Mouse (Mus musculus) liver, embryonic 16.5 days (tissue): ENCODE measurements around the gene Mxi1. TPM values are rescaled to one million over a fixed set of nuclear protein-coding genes. Genes with fewer than 3 reads are reported as not detected.

Source experiments
- ATAC-seq: fragments of 200-750 bp; cut with Nextera tagmentation; 2 replicates; pipeline ENCODE4 v1.8.0; 2017; ENCODE audit warnings: low read depth, mild to moderate bottlenecking, moderate number of reproducible peaks, moderate library complexity
- H3K27ac ChIP-seq: fragments of 300-500 bp; sonication (generic); 2 replicates; pipeline ENCODE4 v1.5.1; 2014; ENCODE audit warnings: mild to moderate bottlenecking, low read length
- H3K27me3 ChIP-seq: fragments of 300-500 bp; sonication (generic); 2 replicates; pipeline ENCODE4 v1.6.1; 2014; ENCODE audit warnings: low read depth, low read length, mixed read lengths; ENCODE audit not compliant: control insufficient read depth, insufficient read depth
- H3K36me3 ChIP-seq: fragments of 300-500 bp; sonication (generic); 2 replicates; pipeline ENCODE4 v1.6.1; 2014; ENCODE audit warnings: mild to moderate bottlenecking; ENCODE audit not compliant: control insufficient read depth, insufficient read depth
- H3K4me1 ChIP-seq: fragments of 300-500 bp; sonication (generic); 2 replicates; pipeline ENCODE4 v1.6.1; 2014; ENCODE audit warnings: low read depth, low read length, mixed read lengths; ENCODE audit not compliant: control insufficient read depth
- H3K4me2 ChIP-seq: fragments of 300-500 bp; sonication (generic); 2 replicates; pipeline ENCODE4 v1.6.1; 2014; ENCODE audit warnings: low read depth, low read length, mixed read lengths
- H3K4me3 ChIP-seq: fragments of 300-500 bp; sonication (generic); 2 replicates; pipeline ENCODE4 v1.5.1; 2014; ENCODE audit warnings: low read depth, mild to moderate bottlenecking, low read length
- H3K9ac ChIP-seq: fragments of 300-500 bp; sonication (generic); 2 replicates; pipeline ENCODE4 v1.6.1; 2014; ENCODE audit warnings: low read depth, low read length
- H3K9me3 ChIP-seq: fragments of 300-500 bp; sonication (generic); replicated peaks from 2 replicates; pipeline ENCODE4 v1.6.1; 2016; ENCODE audit warnings: low read length; ENCODE audit not compliant: control insufficient read depth
- WGBS: fragments of 180-500 bp; shearing (Covaris S2); extraction: QIAGEN DNeasy Blood & Tissue Kit; methylation state at CpG from one replicate; pipeline ENCODE4 v1.1.7; 2014; ENCODE audit not compliant: insufficient replicate concordance; 5-methylcytosine and 5-hydroxymethylcytosine counted together
- polyA plus RNA-seq: library from polyadenylated mRNA; unstranded; fragments of >200 nt; fragmentation: Nextera tagmentation; extraction: Ambion mirVana; gene quantifications from 2 replicates; pipeline ENCODE4 v1.2.1, GENCODE M21; 2015

The Mxi1 gene
- 14.1 and 16.7 TPM in 2 replicates for polyA plus RNA-seq

DNA sequence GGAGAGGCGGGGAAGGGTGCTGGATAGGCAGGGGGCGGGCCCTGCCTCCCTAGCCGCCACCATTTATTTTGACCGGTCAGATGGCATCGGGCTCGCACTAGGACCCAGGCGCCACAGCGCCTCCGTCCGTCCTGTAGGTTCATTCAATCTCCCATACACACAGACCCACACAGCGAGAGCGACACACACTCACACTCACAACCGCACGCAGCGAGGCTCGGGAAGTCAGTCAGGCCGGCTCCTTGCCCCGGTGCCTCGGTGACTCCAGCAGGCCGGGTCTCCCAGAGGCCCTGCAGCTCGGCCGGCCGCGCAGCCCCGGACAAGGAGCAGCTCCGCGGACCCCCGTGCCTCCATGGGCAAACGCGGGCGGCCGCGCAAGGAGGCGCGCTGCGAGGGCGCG is at the start of gene Mxi1:
Gene Mxi1, plus strand, starts transcription at position 171 of the 400 bp plus-strand sequence.
- Histone ChIP-seq H3K9ac (peak within 1 kb of the TSS; percentile 93), H3K4me1 (peaks cover 25% of the 10 kb centered on the region), H3K9me3 (no peaks in the 10 kb centered on the region), H3K4me2 (peak within 1 kb of the TSS; percentile 98), H3K36me3 (no peaks in the 10 kb centered on the region), H3K27me3 (no peaks in the 10 kb centered on the region), H3K4me3 (peak within 1 kb of the TSS; percentile 82), H3K27ac (peak within 1 kb of the TSS; percentile 94)
- ATAC-seq: peak; percentile 69
- WGBS: under 1% methylated on average over 38 of the region's 38 CpGs

DNA sequence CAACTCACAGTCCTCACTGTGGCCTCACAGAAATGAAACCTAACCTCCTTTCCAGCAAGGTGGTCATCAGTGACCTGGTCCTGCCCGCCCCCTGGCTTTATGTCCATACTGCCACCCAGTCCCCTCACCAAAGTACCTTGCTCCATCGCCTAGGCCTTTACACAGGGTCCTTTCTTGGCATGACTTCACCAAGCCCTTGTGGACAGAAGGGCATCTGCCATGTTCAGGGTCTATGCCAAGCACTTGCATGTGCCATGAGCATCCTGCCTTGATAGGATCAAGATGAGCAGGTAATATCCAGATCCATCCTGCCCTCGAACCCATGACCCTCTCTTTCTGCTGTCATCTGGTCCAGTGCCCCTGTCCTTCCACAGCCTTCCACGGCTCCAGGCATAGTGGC is 49.5 kb upstream of the Mxi1 start:
- Histone ChIP-seq H3K9ac (no peak overlapping the region), H3K4me3 (no peak overlapping the region), H3K27ac (no peak overlapping the region), H3K27me3 (peaks cover 21% of the 10 kb centered on the region), H3K36me3 (no peaks in the 10 kb centered on the region), H3K9me3 (no peaks in the 10 kb centered on the region), H3K4me1 (peaks cover 48% of the 10 kb centered on the region), H3K4me2 (no peak overlapping the region)
- 75% methylated on average over 4 of the region's 4 CpGs for WGBS
- no peak for ATAC-seq

DNA sequence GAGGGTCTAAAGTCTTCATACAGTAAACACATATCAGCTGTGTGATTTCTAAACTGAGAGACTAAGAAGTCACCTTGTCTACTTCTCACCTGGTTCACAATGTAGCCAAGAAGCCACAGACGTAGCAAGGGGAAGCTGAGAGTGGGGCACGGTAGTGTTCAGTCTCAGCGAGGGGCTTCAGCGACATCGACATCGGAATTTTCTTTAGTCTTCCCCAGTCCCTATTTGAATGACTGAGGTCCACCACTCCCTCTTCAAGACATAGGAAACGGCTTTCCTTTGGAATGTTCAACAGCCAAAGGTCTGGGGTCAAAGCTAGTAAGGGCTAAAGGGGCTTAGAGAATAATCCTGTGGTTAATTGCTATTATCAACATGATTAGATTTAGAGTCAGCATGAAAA is 48.3 kb upstream of the Mxi1 start:
- ATAC-seq: no peak
- Histone ChIP-seq H3K27ac (no peak overlapping the region), H3K9me3 (no peaks in the 10 kb centered on the region), H3K9ac (no peak overlapping the region), H3K4me3 (no peak overlapping the region), H3K36me3 (no peaks in the 10 kb centered on the region), H3K4me2 (no peak overlapping the region), H3K27me3 (peaks cover 23% of the 10 kb centered on the region), H3K4me1 (peaks cover 38% of the 10 kb centered on the region)
- WGBS: 75% methylated on average over 7 of the region's 7 CpGs

DNA sequence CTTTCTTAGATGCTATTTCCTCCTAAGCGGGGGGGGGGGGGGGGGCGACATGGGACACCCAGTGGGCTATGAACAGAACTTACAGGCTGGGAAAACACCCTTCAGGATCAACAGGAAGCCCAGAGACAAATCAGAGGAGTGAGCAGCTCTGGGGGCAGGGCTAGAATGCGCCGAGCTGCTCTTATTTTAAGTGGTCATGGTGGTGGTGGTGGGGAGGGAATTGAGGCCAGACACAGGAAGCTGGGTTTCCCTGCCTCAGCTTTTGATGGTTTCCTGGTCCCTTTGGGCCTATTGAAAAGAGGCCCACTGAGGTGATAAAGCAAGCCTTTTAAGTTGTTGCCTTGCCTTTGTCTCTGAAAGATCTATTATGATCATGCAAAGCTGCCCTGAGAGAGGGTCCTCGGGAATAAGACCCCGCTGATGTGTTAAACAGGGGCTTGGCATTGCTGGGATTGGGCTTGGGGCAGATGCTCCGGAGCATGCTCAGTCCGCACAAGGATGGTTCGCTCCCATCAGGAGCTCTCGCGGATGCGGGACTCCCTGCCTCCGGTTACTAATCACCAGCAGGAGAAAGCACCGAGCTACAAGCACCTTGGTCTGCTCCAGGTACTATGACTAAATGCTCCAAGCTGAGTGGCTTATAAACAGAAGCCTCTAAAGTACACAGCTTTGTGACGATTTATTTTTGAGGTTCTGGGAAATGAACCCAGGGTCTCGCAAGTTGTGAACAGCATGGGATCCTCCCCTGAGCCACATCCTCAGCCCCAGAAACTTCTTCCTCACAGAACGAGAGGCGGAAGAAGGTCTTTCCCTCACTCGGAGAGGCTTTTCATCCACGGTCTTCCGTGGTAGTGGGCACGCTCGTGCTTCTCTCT is 46.2 kb upstream of the Mxi1 start:
- H3K27ac ChIP-seq: no peak overlapping the region
- H3K9me3 ChIP-seq: no peaks in the 10 kb centered on the region
- H3K36me3 ChIP-seq: no peaks in the 10 kb centered on the region
- H3K4me1 ChIP-seq: peaks cover 18% of the 10 kb centered on the region
- 19% methylated on average over 22 of the region's 23 CpGs for WGBS
- H3K27me3 ChIP-seq: peaks cover 25% of the 10 kb centered on the region
- no peak overlapping the region for H3K4me2 ChIP-seq
- no peak for ATAC-seq
- H3K9ac ChIP-seq: no peak overlapping the region
- no peak overlapping the region for H3K4me3 ChIP-seq

DNA sequence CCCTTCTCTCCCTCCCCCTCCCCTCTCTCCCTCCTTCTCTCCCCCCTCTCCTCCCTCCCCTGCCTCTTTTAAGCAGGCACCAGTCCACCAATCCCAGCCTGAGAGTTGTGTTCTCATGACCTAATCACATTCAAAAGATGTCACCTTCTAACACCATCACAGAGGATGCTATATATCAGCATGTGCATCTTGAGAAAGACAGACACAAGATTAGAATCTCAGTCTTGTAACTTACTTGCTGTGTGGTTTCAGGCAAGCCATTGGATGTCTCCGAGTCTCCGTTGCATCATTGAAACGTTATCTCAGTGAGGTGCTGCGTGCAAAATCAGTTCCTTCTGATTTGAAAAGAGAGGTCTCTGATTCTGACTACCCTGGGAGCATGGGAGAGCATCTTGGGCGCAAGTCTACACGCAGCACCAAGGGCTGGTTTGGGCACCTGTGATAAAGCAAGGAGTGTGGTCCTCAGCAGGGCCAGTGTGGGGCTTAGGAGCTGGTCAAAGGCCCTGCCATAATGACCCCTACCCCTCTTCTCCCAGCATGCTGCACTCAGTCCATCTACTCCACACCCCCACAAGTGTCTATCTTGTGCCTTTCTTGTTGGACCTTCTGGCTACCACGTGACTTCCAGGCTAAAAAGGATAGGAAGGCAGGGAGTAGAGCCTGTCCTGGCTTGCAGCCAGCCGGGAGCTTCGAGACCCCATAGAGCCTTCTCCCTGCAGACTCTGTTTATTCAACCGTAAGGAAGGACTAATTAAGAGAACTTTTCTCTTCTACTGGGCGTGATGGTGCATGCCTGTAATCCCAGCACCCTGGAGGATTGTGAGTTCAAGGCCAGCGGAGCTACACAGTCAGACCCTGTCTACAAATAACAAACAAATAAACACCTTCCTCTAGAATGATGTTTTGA is 45.2 kb upstream of the Mxi1 start:
- Histone ChIP-seq H3K36me3 (no peaks in the 10 kb centered on the region), H3K4me1 (peaks cover 8% of the 10 kb centered on the region), H3K4me2 (no peak overlapping the region), H3K9ac (no peak overlapping the region), H3K9me3 (no peaks in the 10 kb centered on the region), H3K4me3 (no peak overlapping the region), H3K27me3 (peaks cover 25% of the 10 kb centered on the region), H3K27ac (no peak overlapping the region)
- no peak for ATAC-seq
- WGBS: 44% methylated on average over 12 of the region's 12 CpGs

DNA sequence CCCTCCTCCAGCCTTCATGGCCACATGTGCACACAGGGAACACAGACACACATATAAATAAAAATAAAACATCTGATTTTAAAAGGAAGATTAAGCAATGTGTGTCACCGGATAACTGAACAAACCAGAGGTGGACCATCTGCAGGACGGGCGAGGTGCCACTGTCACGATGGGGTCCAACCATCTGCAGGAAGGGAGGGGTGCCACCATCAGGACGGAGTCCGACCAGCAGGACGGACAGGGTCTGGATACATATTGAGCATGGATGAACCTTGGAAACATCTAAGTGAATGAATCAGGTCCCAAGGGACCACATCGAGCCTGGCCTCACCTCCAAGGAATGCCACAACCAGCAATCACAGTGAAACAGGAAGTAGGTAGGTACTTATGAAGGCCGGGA is 43.0 kb upstream of the Mxi1 start:
- 71% methylated on average over 9 of the region's 9 CpGs for WGBS
- no peak overlapping the region for H3K9ac ChIP-seq

DNA sequence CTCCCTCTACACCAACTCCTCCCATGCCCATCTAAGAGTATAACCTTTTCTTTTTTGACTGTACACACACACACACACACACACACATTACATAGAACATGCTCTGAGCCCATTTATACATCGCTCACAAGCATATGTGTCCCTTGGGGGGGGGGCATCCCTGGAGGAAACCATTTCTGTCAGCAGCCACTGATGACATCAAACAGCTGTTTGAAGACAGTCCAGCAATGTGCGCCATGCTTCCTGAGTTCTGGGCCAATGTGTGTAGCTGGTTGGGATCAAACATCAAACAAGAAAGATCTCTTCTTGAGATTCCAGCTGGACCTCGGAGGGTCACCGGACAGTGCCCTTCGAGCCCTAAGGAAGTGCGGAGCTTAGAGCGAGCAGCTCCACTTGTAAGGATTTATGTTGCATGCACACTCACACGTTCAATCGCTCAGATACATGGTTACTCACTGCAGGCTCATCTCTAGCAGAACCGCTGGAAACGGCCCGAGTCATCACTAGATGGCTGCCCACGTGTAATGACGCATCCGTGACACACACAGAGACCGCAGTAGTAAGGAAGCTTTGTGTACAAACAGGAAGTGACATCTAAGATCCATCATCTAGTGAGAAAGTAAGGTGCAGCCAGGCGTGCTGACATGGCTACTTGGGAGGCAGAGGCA is 37.1 kb upstream of the Mxi1 start:
- H3K4me1 ChIP-seq: no peaks in the 10 kb centered on the region
- H3K27ac ChIP-seq: no peak overlapping the region
- H3K9me3 ChIP-seq: no peaks in the 10 kb centered on the region
- H3K4me2 ChIP-seq: no peak overlapping the region
- no peaks in the 10 kb centered on the region for H3K36me3 ChIP-seq
- no peak for ATAC-seq
- 68% methylated on average over 17 of the region's 17 CpGs for WGBS
- H3K27me3 ChIP-seq: no peaks in the 10 kb centered on the region
- H3K9ac ChIP-seq: no peak overlapping the region
- no peak overlapping the region for H3K4me3 ChIP-seq

More for the DNA sequence above, 43.0 kb upstream of the Mxi1 start:
- Histone ChIP-seq H3K4me3 (no peak overlapping the region), H3K4me1 (peaks cover 3% of the 10 kb centered on the region), H3K27me3 (peaks cover 25% of the 10 kb centered on the region), H3K9me3 (no peaks in the 10 kb centered on the region), H3K36me3 (no peaks in the 10 kb centered on the region), H3K27ac (no peak overlapping the region), H3K4me2 (no peak overlapping the region)
- ATAC-seq: no peak

DNA sequence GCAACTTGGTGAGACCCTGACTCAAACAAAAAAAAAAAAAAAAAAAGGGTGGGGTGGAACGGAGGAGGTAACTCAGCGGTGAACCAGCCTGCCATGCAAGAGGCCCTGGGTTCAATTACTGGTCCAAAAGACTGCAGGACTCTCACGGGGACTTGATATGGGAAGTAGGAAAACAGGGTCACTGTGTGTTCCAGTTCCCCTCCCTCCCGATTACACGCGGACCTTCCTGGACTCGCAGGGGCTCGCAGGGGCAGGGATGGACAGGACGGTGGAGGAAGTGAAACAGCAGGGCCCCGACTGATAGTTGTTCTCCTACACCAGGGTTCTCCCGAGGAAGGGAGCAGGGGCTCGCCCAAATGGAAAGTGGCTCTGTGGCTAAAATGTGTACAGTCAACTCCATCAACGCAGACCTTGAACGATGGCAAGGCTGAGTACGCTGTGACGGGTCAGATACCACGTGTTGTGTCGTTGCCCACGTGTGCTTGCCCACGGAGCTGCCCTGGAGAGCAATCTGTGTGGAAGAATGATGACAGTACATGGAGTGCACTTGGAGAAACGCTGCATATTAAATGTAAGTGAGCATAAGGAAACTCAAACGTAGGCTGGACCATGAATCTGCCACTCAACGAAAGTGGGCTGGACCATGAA is 36.4 kb upstream of the Mxi1 start:
- Histone ChIP-seq H3K27ac (no peak overlapping the region), H3K27me3 (no peaks in the 10 kb centered on the region), H3K4me3 (no peak overlapping the region), H3K36me3 (no peaks in the 10 kb centered on the region), H3K4me1 (no peaks in the 10 kb centered on the region), H3K9me3 (no peaks in the 10 kb centered on the region), H3K9ac (no peak overlapping the region), H3K4me2 (no peak overlapping the region)
- no peak for ATAC-seq
- 61% methylated on average over 23 of the region's 23 CpGs for WGBS
